Mouse (Mus musculus): ENCODE data around the gene Bet1l.
"Not testable (repeated sequence)": the region's sequence is repeated elsewhere in the genome, so short reads cannot be mapped to it uniquely, and the experiment has no call there.

Bet1l gene

GRCm38 (mm10) chr7:140857550-140858505 lies at the start of gene Bet1l:
Gene Bet1l (minus strand): TSS chr7:140857577.
- DNase-seq, result peak; percentile 12 to 35

DNA sequence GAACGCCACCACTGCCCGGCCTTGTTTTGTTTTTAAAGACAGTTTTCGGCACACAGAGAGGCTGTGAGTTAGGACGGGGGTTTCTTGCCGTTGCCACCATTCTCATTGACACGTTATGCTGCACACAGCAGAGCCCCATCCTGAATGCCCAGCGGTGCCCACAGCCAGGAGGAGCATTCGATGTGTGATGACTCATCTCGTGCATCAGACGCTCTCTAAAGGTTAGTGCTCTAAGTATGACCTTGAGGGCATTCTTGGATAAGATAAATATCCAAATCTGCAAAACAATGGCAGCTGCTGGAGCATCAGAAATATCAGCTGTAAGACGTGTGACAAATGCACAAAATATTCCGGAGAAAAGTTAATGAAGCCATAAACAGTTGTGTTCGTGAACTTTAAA lies 49.8 kb upstream of the Bet1l start:
- DNase-seq, result no peak

- no peak for DNase-seq
Observed at GRCm38 (mm10) chr7:140905642-140906081, 48.3 kb upstream of the Bet1l start.

GRCm38 (mm10) chr7:140903212-140903611 lies 45.8 kb upstream of the Bet1l start:
- peak; percentile 67 to 83 for DNase-seq

DNA sequence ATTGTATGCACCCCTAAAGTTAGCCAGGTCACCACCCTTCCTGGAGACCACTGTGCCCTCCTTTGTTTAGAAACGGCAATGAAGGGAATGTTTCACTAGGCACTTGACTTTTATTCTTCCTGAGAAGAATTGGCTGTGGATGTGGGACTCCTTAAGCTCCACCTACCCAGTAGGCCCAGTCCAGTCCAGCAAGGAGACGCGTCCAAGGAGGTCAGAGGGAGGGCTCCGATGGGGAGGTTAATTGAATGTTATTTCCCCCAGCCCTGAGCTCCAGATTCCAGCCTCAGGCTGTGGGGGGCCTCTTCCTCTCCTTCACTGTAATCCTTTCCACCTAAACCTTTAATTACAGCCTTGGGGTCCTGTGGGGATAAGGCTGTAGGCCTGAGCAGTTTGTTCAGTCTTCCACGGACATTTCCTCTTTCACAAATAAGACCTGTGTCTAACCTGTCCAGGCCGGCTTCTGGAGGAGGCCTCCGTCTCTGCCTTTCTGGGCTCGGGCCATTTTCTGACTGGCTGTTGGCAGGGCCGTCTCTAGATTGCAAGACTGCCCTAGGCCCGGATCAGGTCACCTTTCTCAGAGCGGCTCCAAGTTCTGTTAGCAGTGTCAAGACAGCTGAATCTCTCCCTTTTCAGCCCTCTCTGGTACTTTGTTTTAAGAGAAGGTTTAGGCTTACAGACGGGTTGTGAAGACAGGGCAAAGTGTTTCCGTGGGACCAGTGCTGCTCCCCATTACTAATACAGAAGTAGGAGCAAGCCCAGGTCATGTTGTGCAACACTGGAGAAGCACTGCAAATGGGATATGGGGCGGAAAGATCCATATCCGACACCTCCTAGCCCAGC lies 44.9 kb upstream of the Bet1l start:
- no peak for DNase-seq

DNA sequence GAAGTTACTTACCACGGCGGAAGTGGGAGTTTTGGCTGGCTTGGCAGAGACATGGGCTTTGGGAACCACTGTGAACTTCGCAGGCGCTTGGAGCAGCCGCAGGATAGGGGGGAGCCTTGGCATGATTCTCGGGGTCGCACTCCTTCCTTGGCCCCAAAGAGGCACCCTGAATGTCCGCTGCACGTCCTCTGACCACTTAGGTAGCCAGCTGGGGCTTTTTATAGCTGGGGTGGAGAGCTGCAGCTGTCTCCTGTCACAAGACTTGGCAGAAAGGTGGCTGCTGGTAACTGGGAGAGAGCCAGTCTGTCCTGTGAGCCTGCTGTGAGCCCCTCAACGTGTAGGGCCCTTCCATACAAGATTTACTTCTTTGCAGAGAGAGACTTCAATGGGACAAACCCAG lies 42.8 kb upstream of the Bet1l start, which contains the start of gene Cox8b:
Gene Cox8b (minus strand): TSS at position 227 of the 400 bp plus-strand sequence.
- DNase-seq, result no peak

- no peak for DNase-seq
Observed at GRCm38 (mm10) chr7:140899121-140899520, 41.7 kb upstream of the Bet1l start.

DNA sequence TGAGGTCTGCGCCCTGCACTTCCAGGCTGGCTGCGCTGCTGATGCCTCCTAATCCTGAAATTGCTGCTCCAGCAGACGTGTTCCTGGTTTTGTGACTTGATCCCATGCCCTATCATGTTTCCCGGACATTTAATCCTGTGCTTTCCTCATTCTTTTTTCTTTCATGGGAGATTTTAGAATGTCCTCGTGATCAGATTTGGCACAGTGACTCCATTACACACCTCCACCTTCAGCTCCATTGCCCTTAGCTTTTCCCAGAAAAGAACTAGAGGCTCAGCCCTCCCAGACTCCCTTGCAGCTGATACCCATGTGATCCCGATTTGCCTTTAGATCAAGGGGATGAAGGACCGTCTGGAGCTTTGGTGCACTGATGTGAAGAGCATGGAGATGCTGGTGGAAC lies 40.5 kb upstream of the Bet1l start:
- no peak for DNase-seq

GRCm38 (mm10) chr7:140894611-140895010 lies 37.2 kb upstream of the Bet1l start:
- no peak for DNase-seq

GRCm38 (mm10) chr7:140894031-140894430 lies 36.7 kb upstream of the Bet1l start:
- no peak for DNase-seq

GRCm38 (mm10) chr7:140890636-140891035 lies 33.3 kb upstream of the Bet1l start:
- not testable (repeated sequence) for DNase-seq

GRCm38 (mm10) chr7:140882469-140882803 lies 25.1 kb upstream of the Bet1l start:
- no peak for DNase-seq

GRCm38 (mm10) chr7:140881696-140882468 lies 24.5 kb upstream of the Bet1l start, which contains the start of the genes Psmd13 and Sirt3:
Gene Psmd13 (plus strand): TSS chr7:140881968.
Gene Sirt3 (minus strand): TSS chr7:140882309.
- peak; percentile 94 to 96 for DNase-seq

DNA sequence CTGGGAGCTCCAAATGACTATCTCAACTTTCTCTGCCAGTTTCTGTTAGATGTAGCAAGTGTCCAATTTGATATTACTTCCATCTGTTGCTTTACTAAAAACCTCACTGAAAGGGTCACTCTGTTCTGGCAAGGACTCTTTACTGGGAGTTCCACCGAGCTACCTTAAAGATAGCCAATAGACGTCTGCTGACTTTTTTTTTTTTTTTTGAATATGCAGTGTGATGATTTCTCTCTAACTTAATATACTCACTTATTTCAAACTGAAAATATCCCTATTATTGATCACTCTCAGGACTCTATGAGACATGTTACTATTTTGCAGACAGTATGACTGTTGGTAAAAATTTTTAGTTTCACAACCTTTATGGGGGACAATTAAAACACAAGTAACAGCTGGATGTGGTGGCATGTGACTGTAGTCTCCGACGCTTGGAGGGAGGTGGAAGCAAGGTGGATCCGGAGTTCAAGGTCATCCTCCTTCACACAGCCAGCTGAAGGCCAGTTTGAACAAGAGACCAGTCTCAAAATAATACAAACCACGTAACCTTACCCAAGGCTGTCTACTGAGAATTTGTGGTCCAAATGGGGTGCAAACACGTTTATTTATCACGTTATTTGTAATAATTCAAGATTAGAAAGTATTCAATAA lies 23.6 kb upstream of the Bet1l start:
- no peak for DNase-seq

- DNase-seq, result no peak
Observed at GRCm38 (mm10) chr7:140880419-140880818, 23.0 kb upstream of the Bet1l start.

DNA sequence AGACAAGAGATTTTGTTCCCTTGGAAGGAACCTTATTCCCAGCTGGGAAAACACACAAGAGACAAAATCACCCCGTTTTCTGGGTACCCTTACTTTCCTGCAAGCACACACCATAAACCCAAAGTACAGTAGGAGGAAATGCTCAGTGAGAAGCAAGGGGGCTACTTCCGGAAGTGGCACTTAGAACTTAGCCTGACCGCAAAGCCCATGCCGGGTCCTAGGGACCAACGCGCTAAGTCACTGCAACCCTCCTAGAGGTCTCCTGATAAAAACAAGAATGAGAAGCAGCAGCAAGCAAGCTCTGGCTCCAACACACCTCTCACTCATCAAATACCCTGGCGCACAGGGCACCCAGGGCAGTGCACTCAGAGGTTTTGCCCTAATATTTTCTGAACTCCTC lies 22.0 kb upstream of the Bet1l start:
- DNase-seq, result no peak

- no peak for DNase-seq
Observed at GRCm38 (mm10) chr7:140877364-140877763, 20.0 kb upstream of the Bet1l start.

- DNase-seq, result no peak
Observed at GRCm38 (mm10) chr7:140874224-140874623, 16.8 kb upstream of the Bet1l start.

DNA sequence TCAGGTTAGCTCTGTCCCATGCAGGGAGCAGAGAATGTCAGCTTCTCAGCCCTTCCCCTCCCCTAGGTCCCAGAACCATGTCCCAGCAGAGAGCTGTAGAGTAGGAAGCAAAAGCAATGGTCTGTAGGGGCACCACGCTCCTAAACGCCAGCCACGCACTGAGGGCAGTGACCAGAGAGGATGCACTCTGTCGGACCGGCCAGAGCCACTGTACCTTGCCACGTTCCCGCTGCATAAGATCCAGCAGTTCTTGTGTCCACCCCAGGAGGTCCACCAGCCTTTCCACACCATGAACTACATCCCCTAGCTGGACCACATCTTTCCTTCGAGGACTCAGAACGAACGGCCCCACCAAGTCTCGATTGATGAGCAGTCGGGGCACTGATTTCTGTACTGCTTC lies 7.4 kb upstream of the Bet1l start:
- DNase-seq, result no peak

- DNase-seq, result no peak
Observed at GRCm38 (mm10) chr7:140860728-140861127, 3.4 kb upstream of the Bet1l start.

GRCm38 (mm10) chr7:140859997-140860396 lies 2.6 kb upstream of the Bet1l start:
- DNase-seq, result no peak

DNA sequence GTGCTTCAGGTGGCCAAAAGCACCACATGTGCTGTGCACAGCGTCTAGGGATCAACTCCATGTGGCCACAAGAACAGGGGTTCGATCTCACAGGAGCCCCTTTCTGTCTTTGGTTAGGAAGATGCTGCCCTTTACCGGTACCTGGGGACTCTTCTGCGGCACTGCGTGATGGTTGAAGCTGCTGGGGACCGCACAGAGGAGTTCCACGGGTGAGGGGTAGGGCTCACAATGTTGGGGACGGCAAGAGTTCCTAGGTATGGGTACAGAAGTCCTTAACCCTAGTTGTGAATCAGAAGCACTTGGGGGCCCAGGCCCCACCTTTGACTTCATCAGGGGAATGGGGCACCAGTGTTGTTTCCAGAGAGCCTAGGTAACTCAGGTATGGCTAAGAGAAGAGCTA lies 1.4 kb upstream of the Bet1l start:
- no peak for DNase-seq

All from cerebellum, adult 18-20 months (tissue).